In genomic region chr6:56362128-56362545, GRCm38 (mm10) we compare ENCODE assay signal across 8 mouse cellular contexts.
DNase-seq lines count a peak whose midpoint lies in the region; ATAC-seq and TF ChIP-seq lines count a peak whose summit lies in the region.

No protein-coding gene starts in this region.

- H3K27ac ChIP-seq in thymus, adult 2 months (ENCODE audit: control insufficient read depth, insufficient read depth, low read length), result no peak overlapping the region
- H3K27ac ChIP-seq in heart, embryonic 11.5 days (ENCODE audit: low read depth, low read length), result no peak overlapping the region
- peak overlapping the region; percentile 66 for H3K27ac ChIP-seq in neural tube, embryonic 14.5 days (ENCODE audit: low read depth, low read length)

- H3K9me3 ChIP-seq in heart, embryonic 11.5 days (replicated peaks; ENCODE audit: control insufficient read depth, low read length), result no peaks in the 10 kb centered on the region
- no peaks in the 10 kb centered on the region for H3K9me3 ChIP-seq in neural tube, embryonic 14.5 days (ENCODE audit: control insufficient read depth, low read length)

- H3K27me3 ChIP-seq in thymus, adult 2 months (ENCODE audit: control insufficient read depth, insufficient read depth, low read length), result no peaks in the 10 kb centered on the region
- H3K27me3 ChIP-seq in heart, embryonic 11.5 days (ENCODE audit: control insufficient read depth, insufficient read depth, low read length), result no peaks in the 10 kb centered on the region
- no peaks in the 10 kb centered on the region for H3K27me3 ChIP-seq in neural tube, embryonic 14.5 days (ENCODE audit: control insufficient read depth, insufficient read depth, low read length)

- 4% methylated on average over 10 of the region's 10 CpGs for WGBS in thymus, adult 2 months
- WGBS in heart, embryonic 11.5 days (ENCODE audit: insufficient replicate concordance), result 1% methylated on average over 10 of the region's 10 CpGs
- WGBS in neural tube, embryonic 14.5 days, result 0% methylated on average over 10 of the region's 10 CpGs

- DNase-seq in CD4-positive, CD25-positive, alpha-beta regulatory T cell, adult 2 months (ENCODE audit: low read depth, low spot score), result peak; percentile 1
- no peak for DNase-seq in thymus, adult 2 months
- no peak for DNase-seq in thymus, postnatal 0 days (ENCODE audit: low spot score)
- peak; percentile 41 to 44 for DNase-seq in layer of hippocampus, postnatal 10 days (ENCODE audit: low spot score in 2 of 2)
- DNase-seq in adrenal gland, adult 18-20 months (ENCODE audit: low spot score in 2 of 2), result no peak

- no peaks in the 10 kb centered on the region for H3K4me1 ChIP-seq in thymus, adult 2 months (replicated peaks; ENCODE audit: control insufficient read depth, insufficient read depth, low read length)
- 0 out of 2 replicates have a peak, but pooled peaks cover 4% of the 10 kb centered on the region for H3K4me1 ChIP-seq in heart, embryonic 11.5 days (ENCODE audit: control insufficient read depth, insufficient read depth, low read length)
- no peaks in the 10 kb centered on the region for H3K4me1 ChIP-seq in neural tube, embryonic 14.5 days (ENCODE audit: control insufficient read depth, insufficient read depth, low read length)

- H3K9ac ChIP-seq in heart, embryonic 11.5 days (ENCODE audit: low read depth, low read length), result peak overlapping the region; percentile 64
- H3K9ac ChIP-seq in neural tube, embryonic 14.5 days (replicated peaks; ENCODE audit: low read depth, low read length), result peak overlapping the region; percentile 63

- H3K4me2 ChIP-seq in heart, embryonic 11.5 days, result peak overlapping the region; percentile 93
- peak overlapping the region; percentile 93 for H3K4me2 ChIP-seq in neural tube, embryonic 14.5 days (ENCODE audit: low read depth, low read length)

- H3K4me3 ChIP-seq in thymus, adult 2 months (ENCODE audit: control insufficient read depth, insufficient read depth, low read length), result peak overlapping the region; percentile 21; the same call in 1 of the 2 replicates
- H3K4me3 ChIP-seq in heart, embryonic 11.5 days (ENCODE audit: low read depth, low read length), result peak overlapping the region; percentile 47
- H3K4me3 ChIP-seq in neural tube, embryonic 14.5 days (ENCODE audit: low read depth, low read length), result peak overlapping the region; percentile 50

- no peaks in the 10 kb centered on the region for H3K36me3 ChIP-seq in thymus, adult 2 months (ENCODE audit: control insufficient read depth, insufficient read depth, low read length)
- H3K36me3 ChIP-seq in heart, embryonic 11.5 days (ENCODE audit: control insufficient read depth, insufficient read depth, low read length), result no peaks in the 10 kb centered on the region
- H3K36me3 ChIP-seq in neural tube, embryonic 14.5 days (ENCODE audit: control insufficient read depth, insufficient read depth, low read length), result no peaks in the 10 kb centered on the region

- TF ChIP-seq CTCF in thymus, adult 2 months (IDR thresholded peaks at IDR 0.05; ENCODE audit: borderline replicate concordance, control insufficient read depth, extremely low read depth, insufficient read depth, low read length, poor library complexity), result no peak

- ATAC-seq in CD4-positive, CD25-positive, alpha-beta regulatory T cell, adult 4 months, result no peak
- peak; percentile 78; the same call in 1 of the 2 replicates for ATAC-seq in heart, embryonic 11.5 days (replicated peaks; ENCODE audit: insufficient number of reproducible peaks, low FRiP score, low TSS enrichment)
- ATAC-seq in neural tube, embryonic 14.5 days (ENCODE audit: low read depth), result peak; percentile 95

- no peak for TF ChIP-seq POLR2A in thymus, adult 2 months (IDR thresholded peaks at IDR 0.05; ENCODE audit: control insufficient read depth, extremely low read depth, insufficient read depth, low read length, poor library complexity)

Comparison
In these comparisons a context has a peak if more than half of its experiments do, and no peak if none do; other contexts are left out.
1. DNase-seq: peak in CD4-positive, CD25-positive, alpha-beta regulatory T cell, adult 2 months (single experiment) and layer of hippocampus, postnatal 10 days (2 of 2); none in thymus, adult 2 months (single experiment), thymus, postnatal 0 days (single experiment) and adrenal gland, adult 18-20 months (0 of 2).
2. Peak in every context shown above with its lines, with median percentiles within 50 percentile points of each other: H3K4me3 ChIP-seq.